Mouse (Mus musculus): ENCODE results near the gene Borcs7. TPM values are rescaled to one million over a fixed set of nuclear protein-coding genes. Genes with fewer than 3 reads are reported as not detected.
"Not testable (repeated sequence)": the region's sequence is repeated elsewhere in the genome, so short reads cannot be mapped to it uniquely, and the experiment has no call there.

Gene Borcs7
- polyA plus RNA-seq, 1 experiment from 2014 or later: 18.0 TPM

- no peaks in the 10 kb centered on the region for H3K27me3 ChIP-seq (replicated peaks; ENCODE audit: control insufficient read depth, insufficient read depth, low read length)
- peaks cover 5% of the 10 kb centered on the region; the same call in 1 of the 2 replicates for H3K36me3 ChIP-seq (ENCODE audit: control insufficient read depth, insufficient read depth, low read length)
- H3K4me1 ChIP-seq (replicated peaks; ENCODE audit: control insufficient read depth, insufficient read depth, low read length): no peaks in the 10 kb centered on the region
- no peak for ATAC-seq (replicated peaks; ENCODE audit: low FRiP score, low TSS enrichment, low read depth)
- no peak overlapping the region for H3K4me3 ChIP-seq (ENCODE audit: low read depth, low read length)
- no peak for DNase-seq (ENCODE audit: low spot score)
- H3K9me3 ChIP-seq (ENCODE audit: control insufficient read depth, low read length): no peaks in the 10 kb centered on the region
- no peak overlapping the region for H3K27ac ChIP-seq (ENCODE audit: low read depth)
- no peak overlapping the region for H3K9ac ChIP-seq (ENCODE audit: low read length)
- 93% methylated on average over 10 of the region's 10 CpGs for whole genome bisulfite sequencing
- H3K4me2 ChIP-seq (ENCODE audit: low read length): no peak overlapping the region
Observed at GRCm38 (mm10) chr19:46731351-46731750, 41.6 kb downstream of the Borcs7 start.

GRCm38 (mm10) chr19:46732673-46733072, 43.0 kb downstream of the Borcs7 start:
- H3K36me3 ChIP-seq (ENCODE audit: control insufficient read depth, insufficient read depth, low read length): peaks cover 10% of the 10 kb centered on the region; the same call in 1 of the 2 replicates
- WGBS: 90% methylated on average over 5 of the region's 5 CpGs
- not testable (repeated sequence) for H3K27me3 ChIP-seq (replicated peaks; ENCODE audit: control insufficient read depth, insufficient read depth, low read length); DNase-seq (ENCODE audit: low spot score); H3K27ac ChIP-seq (ENCODE audit: low read depth); ATAC-seq (replicated peaks; ENCODE audit: low FRiP score, low TSS enrichment, low read depth); H3K4me1 ChIP-seq (replicated peaks; ENCODE audit: control insufficient read depth, insufficient read depth, low read length); H3K9me3 ChIP-seq (ENCODE audit: control insufficient read depth, low read length); H3K4me2 ChIP-seq (ENCODE audit: low read length); H3K4me3 ChIP-seq (ENCODE audit: low read depth, low read length); H3K9ac ChIP-seq (ENCODE audit: low read length)

- WGBS: 91% methylated on average over 7 of the region's 7 CpGs
- ATAC-seq (replicated peaks; ENCODE audit: low FRiP score, low TSS enrichment, low read depth) (no peak), DNase-seq (ENCODE audit: low spot score) (no peak)
- Histone ChIP-seq H3K9ac (ENCODE audit: low read length) (no peak overlapping the region), H3K27ac (ENCODE audit: low read depth) (no peak overlapping the region), H3K4me3 (ENCODE audit: low read depth, low read length) (no peak overlapping the region), H3K4me1 (replicated peaks; ENCODE audit: control insufficient read depth, insufficient read depth, low read length) (no peaks in the 10 kb centered on the region), H3K4me2 (ENCODE audit: low read length) (no peak overlapping the region), H3K9me3 (ENCODE audit: control insufficient read depth, low read length) (no peaks in the 10 kb centered on the region), H3K27me3 (replicated peaks; ENCODE audit: control insufficient read depth, insufficient read depth, low read length) (no peaks in the 10 kb centered on the region), H3K36me3 (ENCODE audit: control insufficient read depth, insufficient read depth, low read length) (peaks cover 13% of the 10 kb centered on the region; the same call in 1 of the 2 replicates)
Observed at GRCm38 (mm10) chr19:46733626-46734025, 43.9 kb downstream of the Borcs7 start.

GRCm38 (mm10) chr19:46735241-46735640, 45.5 kb downstream of the Borcs7 start:
- Histone ChIP-seq H3K4me3 (ENCODE audit: low read depth, low read length) (no peak overlapping the region), H3K27ac (ENCODE audit: low read depth) (no peak overlapping the region), H3K4me2 (ENCODE audit: low read length) (no peak overlapping the region), H3K9ac (ENCODE audit: low read length) (no peak overlapping the region), H3K9me3 (ENCODE audit: control insufficient read depth, low read length) (no peaks in the 10 kb centered on the region), H3K36me3 (ENCODE audit: control insufficient read depth, insufficient read depth, low read length) (peaks cover 13% of the 10 kb centered on the region; the same call in 1 of the 2 replicates), H3K27me3 (replicated peaks; ENCODE audit: control insufficient read depth, insufficient read depth, low read length) (no peaks in the 10 kb centered on the region), H3K4me1 (replicated peaks; ENCODE audit: control insufficient read depth, insufficient read depth, low read length) (no peaks in the 10 kb centered on the region)
- ATAC-seq (replicated peaks; ENCODE audit: low FRiP score, low TSS enrichment, low read depth) (no peak), DNase-seq (ENCODE audit: low spot score) (no peak)
- WGBS: 59% methylated on average over 5 of the region's 5 CpGs

- no peaks in the 10 kb centered on the region for H3K27me3 ChIP-seq (replicated peaks; ENCODE audit: control insufficient read depth, insufficient read depth, low read length)
- H3K27ac ChIP-seq (ENCODE audit: low read depth): no peak overlapping the region
- DNase-seq (ENCODE audit: low spot score) (no peak), ATAC-seq (replicated peaks; ENCODE audit: low FRiP score, low TSS enrichment, low read depth) (no peak)
- H3K9me3 ChIP-seq (ENCODE audit: control insufficient read depth, low read length): no peaks in the 10 kb centered on the region
- no peaks in the 10 kb centered on the region for H3K4me1 ChIP-seq (replicated peaks; ENCODE audit: control insufficient read depth, insufficient read depth, low read length)
- H3K36me3 ChIP-seq (ENCODE audit: control insufficient read depth, insufficient read depth, low read length): peaks cover 13% of the 10 kb centered on the region; the same call in 1 of the 2 replicates
- H3K4me2 ChIP-seq (ENCODE audit: low read length): no peak overlapping the region
- no peak overlapping the region for H3K4me3 ChIP-seq (ENCODE audit: low read depth, low read length)
- WGBS: 73% methylated on average over 7 of the region's 7 CpGs
- H3K9ac ChIP-seq (ENCODE audit: low read length): no peak overlapping the region
Observed at GRCm38 (mm10) chr19:46737106-46737505, 47.4 kb downstream of the Borcs7 start.

- H3K9me3 ChIP-seq (ENCODE audit: control insufficient read depth, low read length): no peaks in the 10 kb centered on the region
- no peak overlapping the region for H3K27ac ChIP-seq (ENCODE audit: low read depth)
- no peaks in the 10 kb centered on the region for H3K27me3 ChIP-seq (replicated peaks; ENCODE audit: control insufficient read depth, insufficient read depth, low read length)
- H3K36me3 ChIP-seq (ENCODE audit: control insufficient read depth, insufficient read depth, low read length): 0 out of 2 replicates have a peak, but pooled peaks cover 8% of the 10 kb centered on the region
- DNase-seq (ENCODE audit: low spot score): peak; percentile 77
- no peak overlapping the region for H3K9ac ChIP-seq (ENCODE audit: low read length)
- no peaks in the 10 kb centered on the region for H3K4me1 ChIP-seq (replicated peaks; ENCODE audit: control insufficient read depth, insufficient read depth, low read length)
- 53% methylated on average over 7 of the region's 7 CpGs for WGBS
- no peak overlapping the region for H3K4me3 ChIP-seq (ENCODE audit: low read depth, low read length)
- no peak for ATAC-seq (replicated peaks; ENCODE audit: low FRiP score, low TSS enrichment, low read depth)
- no peak overlapping the region for H3K4me2 ChIP-seq (ENCODE audit: low read length)
Observed at GRCm38 (mm10) chr19:46740341-46741008, 50.8 kb downstream of the Borcs7 start.

- no peaks in the 10 kb centered on the region for H3K4me1 ChIP-seq (replicated peaks; ENCODE audit: control insufficient read depth, insufficient read depth, low read length)
- 33% methylated on average over 6 of the region's 6 CpGs for WGBS
- no peaks in the 10 kb centered on the region for H3K27me3 ChIP-seq (replicated peaks; ENCODE audit: control insufficient read depth, insufficient read depth, low read length)
- no peak overlapping the region for H3K9ac ChIP-seq (ENCODE audit: low read length)
- ATAC-seq (replicated peaks; ENCODE audit: low FRiP score, low TSS enrichment, low read depth): no peak
- no peaks in the 10 kb centered on the region for H3K9me3 ChIP-seq (ENCODE audit: control insufficient read depth, low read length)
- no peak overlapping the region for H3K27ac ChIP-seq (ENCODE audit: low read depth)
- H3K36me3 ChIP-seq (ENCODE audit: control insufficient read depth, insufficient read depth, low read length): 0 out of 2 replicates have a peak, but pooled peaks cover 8% of the 10 kb centered on the region
- DNase-seq (ENCODE audit: low spot score): no peak
- H3K4me3 ChIP-seq (ENCODE audit: low read depth, low read length): no peak overlapping the region
- H3K4me2 ChIP-seq (ENCODE audit: low read length): no peak overlapping the region
Observed at GRCm38 (mm10) chr19:46741574-46741973, 51.9 kb downstream of the Borcs7 start.

GRCm38 (mm10) chr19:46744681-46745080, 55.0 kb downstream of the Borcs7 start:
- Histone ChIP-seq H3K36me3 (ENCODE audit: control insufficient read depth, insufficient read depth, low read length) (no peaks in the 10 kb centered on the region), H3K4me2 (ENCODE audit: low read length) (no peak overlapping the region), H3K9ac (ENCODE audit: low read length) (no peak overlapping the region), H3K9me3 (ENCODE audit: control insufficient read depth, low read length) (no peaks in the 10 kb centered on the region), H3K27me3 (replicated peaks; ENCODE audit: control insufficient read depth, insufficient read depth, low read length) (no peaks in the 10 kb centered on the region), H3K27ac (ENCODE audit: low read depth) (no peak overlapping the region), H3K4me1 (replicated peaks; ENCODE audit: control insufficient read depth, insufficient read depth, low read length) (no peaks in the 10 kb centered on the region), H3K4me3 (ENCODE audit: low read depth, low read length) (no peak overlapping the region)
- ATAC-seq (replicated peaks; ENCODE audit: low FRiP score, low TSS enrichment, low read depth): no peak
- 72% methylated on average over 9 of the region's 9 CpGs for WGBS
- no peak for DNase-seq (ENCODE audit: low spot score)

- WGBS: 83% methylated on average over 3 of the region's 3 CpGs
Observed at GRCm38 (mm10) chr19:46747799-46748198, 58.1 kb downstream of the Borcs7 start.

More at GRCm38 (mm10) chr19:46747799-46748198, 58.1 kb downstream of the Borcs7 start:
- Histone ChIP-seq H3K36me3 (ENCODE audit: control insufficient read depth, insufficient read depth, low read length) (no peaks in the 10 kb centered on the region), H3K4me3 (ENCODE audit: low read depth, low read length) (no peak overlapping the region), H3K4me1 (replicated peaks; ENCODE audit: control insufficient read depth, insufficient read depth, low read length) (no peaks in the 10 kb centered on the region), H3K27ac (ENCODE audit: low read depth) (no peak overlapping the region), H3K9ac (ENCODE audit: low read length) (no peak overlapping the region), H3K4me2 (ENCODE audit: low read length) (no peak overlapping the region), H3K9me3 (ENCODE audit: control insufficient read depth, low read length) (no peaks in the 10 kb centered on the region), H3K27me3 (replicated peaks; ENCODE audit: control insufficient read depth, insufficient read depth, low read length) (no peaks in the 10 kb centered on the region)
- no peak for DNase-seq (ENCODE audit: low spot score)
- ATAC-seq (replicated peaks; ENCODE audit: low FRiP score, low TSS enrichment, low read depth): no peak
